Mouse (Mus musculus): ENCODE data around the gene Il4.
"Not testable (repeated sequence)": the region's sequence is repeated elsewhere in the genome, so short reads cannot be mapped to it uniquely, and the experiment has no call there.

Il4 gene

GRCm38 (mm10) chr11:53566646-53567045 lies 51.8 kb downstream of the Il4 start:
- in situ Hi-C loops (cut with MboI) = no loop called here

DNA sequence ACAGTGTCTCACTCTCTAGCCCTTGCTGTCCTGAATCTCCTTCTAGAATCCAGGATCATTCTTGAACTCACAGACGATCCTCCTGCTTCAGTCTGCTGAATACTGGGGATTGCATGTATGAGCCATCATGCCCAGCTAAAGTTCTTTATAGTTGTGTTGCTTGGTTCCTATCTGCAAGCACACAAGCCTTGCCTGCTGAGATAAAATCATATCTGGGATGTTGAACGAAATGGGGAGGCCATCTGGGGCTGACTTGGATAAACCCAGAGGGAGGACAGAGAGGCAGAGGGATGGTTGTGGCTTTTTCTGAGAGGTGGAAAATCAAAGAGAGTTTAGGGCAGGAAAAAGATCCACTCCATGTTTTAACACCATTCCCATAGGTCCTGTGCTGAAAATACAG lies 56.5 kb downstream of the Il4 start:
- in situ Hi-C loops (cut with MboI) = no loop called here

GRCm38 (mm10) chr11:53559980-53560379 lies 58.5 kb downstream of the Il4 start:
- in situ Hi-C loops (cut with MboI) = not testable (repeated sequence)

DNA sequence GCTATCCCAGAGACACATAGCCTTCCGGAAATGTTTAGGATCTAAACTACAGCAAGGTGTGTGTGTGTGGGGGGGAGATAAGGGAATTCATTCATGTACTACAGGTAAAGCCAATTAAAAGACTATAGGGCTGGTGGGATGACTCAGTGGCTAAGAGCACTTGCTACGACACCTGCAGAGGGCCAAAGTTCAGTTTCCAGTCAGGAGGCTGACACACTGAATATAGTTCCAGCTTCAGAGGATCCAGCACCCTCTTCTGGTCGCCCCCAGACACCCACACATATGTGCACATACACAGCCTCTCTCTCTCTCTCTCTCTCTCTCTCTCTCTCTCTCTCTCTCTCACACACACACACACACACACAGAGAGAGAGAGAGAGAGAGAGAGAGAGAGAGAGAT lies 60.5 kb downstream of the Il4 start:
- in situ Hi-C loops (cut with MboI) = not testable (repeated sequence)

DNA sequence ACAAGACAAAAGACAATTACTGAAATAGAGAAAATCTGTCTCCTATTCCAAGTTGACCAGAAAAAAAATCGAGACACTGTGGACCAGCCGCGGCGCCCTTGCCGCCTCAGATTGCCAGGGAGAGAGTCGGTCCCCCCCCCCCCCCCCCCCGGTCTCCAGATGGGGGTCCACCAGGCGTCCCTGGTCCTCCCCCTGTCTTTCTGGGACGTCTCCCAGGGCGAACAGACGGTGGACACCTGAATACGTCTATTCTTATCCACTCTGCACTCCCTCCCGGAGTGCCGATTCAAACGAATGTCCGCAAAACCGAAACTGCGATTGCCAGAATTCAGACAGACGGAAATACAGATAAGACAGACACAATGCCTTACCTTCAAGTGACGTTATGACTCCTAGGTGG lies 61.9 kb downstream of the Il4 start:
- in situ Hi-C loops (cut with MboI) = not testable (repeated sequence)

Measured in mature B cell (primary cell).